Mouse (Mus musculus) hindbrain, embryonic 15.5 days (tissue): ENCODE data around the gene Aspn. TPM values are rescaled to one million over a fixed set of nuclear protein-coding genes. Genes with fewer than 3 reads are reported as not detected.
"Not testable (repeated sequence)": the region's sequence is repeated elsewhere in the genome, so short reads cannot be mapped to it uniquely, and the experiment has no call there.

Source experiments
- ATAC-seq: fragments of 200-750 bp; cut with Nextera tagmentation; 2 replicates; pipeline ENCODE4 v1.8.0; 2017; ENCODE audit warnings: low read depth, moderate number of reproducible peaks, moderate TSS enrichment; ENCODE audit not compliant: low FRiP score
- H3K27ac ChIP-seq: fragments of 300-500 bp; sonication (generic); replicated peaks from 2 replicates; pipeline ENCODE4 v1.5.1; 2015; ENCODE audit warnings: mild to moderate bottlenecking, inconsistent platforms
- H3K27me3 ChIP-seq: fragments of 300-500 bp; sonication (generic); 2 replicates; pipeline ENCODE4 v1.6.1; 2015; ENCODE audit warnings: control low read depth, inconsistent platforms
- H3K36me3 ChIP-seq: fragments of 300-500 bp; sonication (generic); 2 replicates; pipeline ENCODE4 v1.6.1; 2015; ENCODE audit warnings: control low read depth, inconsistent platforms
- H3K4me1 ChIP-seq: fragments of 300-500 bp; sonication (generic); replicated peaks from 2 replicates; pipeline ENCODE4 v1.6.1; 2015; ENCODE audit warnings: control low read depth, inconsistent platforms
- H3K4me2 ChIP-seq: fragments of 300-500 bp; sonication (generic); 2 replicates; pipeline ENCODE4 v1.6.1; 2015; ENCODE audit warnings: moderate library complexity, mild to moderate bottlenecking, inconsistent platforms
- H3K4me3 ChIP-seq: fragments of 300-500 bp; sonication (generic); 2 replicates; pipeline ENCODE4 v1.5.1; 2015; ENCODE audit warnings: mild to moderate bottlenecking, inconsistent platforms
- H3K9ac ChIP-seq: fragments of 300-500 bp; sonication (generic); 2 replicates; pipeline ENCODE4 v1.6.1; 2015; ENCODE audit warnings: inconsistent platforms
- H3K9me3 ChIP-seq: fragments of 300-500 bp; sonication (generic); 2 replicates; pipeline ENCODE4 v1.6.1; 2016; ENCODE audit warnings: control low read depth, inconsistent platforms
- WGBS: fragments of 180-500 bp; shearing (Covaris S2); methylation state at CpG from one replicate; pipeline ENCODE4 v1.1.7; 2015; 5-methylcytosine and 5-hydroxymethylcytosine counted together
- polyA plus RNA-seq: library from polyadenylated mRNA; unstranded; fragments of >200 nt; fragmentation: Nextera tagmentation; extraction: Ambion mirVana; gene quantifications from 2 replicates; pipeline ENCODE4 v1.2.1, GENCODE M21; 2015

The Aspn gene
- polyA plus RNA-seq, 1 experiment from 2014 or later, result 0.70 TPM

DNA sequence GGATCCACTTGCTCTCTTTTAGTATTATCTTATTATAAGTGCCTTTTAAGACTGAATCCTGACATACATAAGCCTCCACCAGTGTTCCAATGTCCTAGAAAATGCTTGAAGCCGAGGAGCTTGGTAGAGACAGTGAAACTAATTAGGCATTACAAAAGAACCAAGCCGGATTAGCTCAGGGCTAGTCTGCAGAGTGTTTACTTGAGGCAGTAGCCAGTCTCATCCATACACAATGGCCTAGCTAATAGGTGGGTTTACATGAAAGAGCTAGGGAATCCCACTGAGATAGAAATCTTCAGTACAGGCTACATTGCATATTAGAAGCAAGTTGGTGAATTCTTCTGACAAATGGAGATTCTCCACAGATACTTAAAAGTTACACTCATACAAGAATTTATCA lies 58.3 kb downstream of the Aspn start:
- WGBS, result 53% methylated on average over 2 of the region's 2 CpGs
- not testable (repeated sequence) for H3K4me1 ChIP-seq

GRCm38 (mm10) chr13:49603603-49604002 lies 59.4 kb downstream of the Aspn start:
- Histone ChIP-seq H3K27me3 (no peaks in the 10 kb centered on the region), H3K9me3 (no peaks in the 10 kb centered on the region), H3K36me3 (no peaks in the 10 kb centered on the region), H3K9ac (no peak overlapping the region), H3K27ac (no peak overlapping the region), H3K4me1 (no peaks in the 10 kb centered on the region), H3K4me3 (no peak overlapping the region), H3K4me2 (no peak overlapping the region)
- ATAC-seq, result no peak

More for the DNA sequence above, 58.3 kb downstream of the Aspn start:
- not testable (repeated sequence) for ATAC-seq, H3K4me3 ChIP-seq, H3K27ac ChIP-seq, H3K4me2 ChIP-seq, H3K9me3 ChIP-seq, H3K9ac ChIP-seq, H3K27me3 ChIP-seq, H3K36me3 ChIP-seq

- Histone ChIP-seq H3K27ac (no peak within 1 kb of the TSS), H3K9me3 (no peaks in the 10 kb centered on the region), H3K4me3 (no peak within 1 kb of the TSS), H3K36me3 (no peaks in the 10 kb centered on the region), H3K4me2 (no peak within 1 kb of the TSS), H3K9ac (no peak within 1 kb of the TSS), H3K4me1 (no peaks in the 10 kb centered on the region), H3K27me3 (no peaks in the 10 kb centered on the region)
- WGBS, result 82% methylated on average over 4 of the region's 4 CpGs
- no peak for ATAC-seq
Measured at GRCm38 (mm10) chr13:49607714-49608113, 63.5 kb downstream of the Aspn start, which contains the start of gene Ogn. Gene Ogn, plus strand, starts transcription at chr13:49608046.

DNA sequence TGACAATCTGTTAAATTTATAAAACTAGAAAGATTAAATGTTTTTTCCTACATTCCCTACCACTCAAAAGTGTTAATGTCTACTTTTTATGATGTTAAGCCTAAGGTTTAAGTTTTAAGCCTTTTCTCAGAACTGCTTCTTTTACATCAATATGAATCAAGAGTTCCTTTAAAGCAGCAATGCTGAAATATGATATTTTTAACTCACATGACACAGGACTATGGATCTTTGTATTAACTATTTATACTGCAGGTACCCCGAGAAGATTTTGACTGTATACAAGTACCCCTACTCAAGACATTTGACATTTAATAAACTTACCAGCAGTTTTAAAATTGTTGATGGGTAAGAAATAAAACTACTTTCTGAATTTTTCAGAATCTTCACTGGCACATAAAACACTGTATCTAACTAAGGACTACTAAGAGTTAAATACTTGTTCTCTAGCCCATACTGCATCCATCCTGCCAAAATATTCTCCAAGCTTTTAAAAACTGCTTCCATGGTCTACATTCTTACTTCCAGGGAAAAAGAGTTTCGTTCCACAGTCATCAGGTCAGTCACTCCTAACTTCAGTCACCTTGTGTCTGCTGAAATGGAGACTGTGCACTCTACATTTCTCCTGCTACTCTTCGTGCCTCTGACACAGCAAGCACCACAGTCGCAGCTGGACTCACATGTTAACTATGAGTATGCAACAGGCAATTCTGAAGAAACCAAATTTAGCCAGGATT lies 64.5 kb downstream of the Aspn start:
- Histone ChIP-seq H3K27me3 (no peaks in the 10 kb centered on the region), H3K9ac (no peak overlapping the region), H3K4me3 (no peak overlapping the region), H3K4me1 (no peaks in the 10 kb centered on the region), H3K27ac (no peak overlapping the region), H3K4me2 (no peak overlapping the region), H3K9me3 (no peaks in the 10 kb centered on the region), H3K36me3 (no peaks in the 10 kb centered on the region)
- no peak for ATAC-seq
- WGBS, result 82% methylated on average over 4 of the region's 4 CpGs

GRCm38 (mm10) chr13:49617021-49617420 lies 72.8 kb downstream of the Aspn start:
- no peaks in the 10 kb centered on the region for H3K27me3 ChIP-seq
- no peak overlapping the region for H3K4me3 ChIP-seq
- ATAC-seq, result no peak
- no peaks in the 10 kb centered on the region for H3K9me3 ChIP-seq
- H3K9ac ChIP-seq, result no peak overlapping the region
- no peak overlapping the region for H3K4me2 ChIP-seq
- 94% methylated on average over 3 of the region's 3 CpGs for WGBS
- no peak overlapping the region for H3K27ac ChIP-seq
- H3K4me1 ChIP-seq, result no peaks in the 10 kb centered on the region
- no peaks in the 10 kb centered on the region for H3K36me3 ChIP-seq

Other genes with a start within 250 kb of the Aspn start
- 1.6 and 1.9 TPM in 2 replicates for gene Fgd3, start 224.1 kb upstream of the Aspn start, polyA plus RNA-seq
- gene Bicd2, start 202.9 kb upstream of the Aspn start, polyA plus RNA-seq, result 28.7 and 28.9 TPM in 2 replicates
- gene Ippk, start 123.2 kb upstream of the Aspn start, polyA plus RNA-seq, result 12.3 and 13.2 TPM in 2 replicates
- 0.30 and 0.39 TPM in 2 replicates for gene Tes3-ps, start 51.1 kb upstream of the Aspn start, polyA plus RNA-seq
- 2.6 and 2.7 TPM in 2 replicates for gene Ecm2, start 39.6 kb upstream of the Aspn start, polyA plus RNA-seq
- 0.54 and 0.88 TPM in 2 replicates for gene Omd, start 38.0 kb downstream of the Aspn start, polyA plus RNA-seq
- gene Ogn, start 63.6 kb downstream of the Aspn start, polyA plus RNA-seq, result 9.8 and 13.6 TPM in 2 replicates
- gene Cenpp, start 108.3 kb downstream of the Aspn start, polyA plus RNA-seq, result 7.1 and 8.5 TPM in 2 replicates
- 15.0 and 16.8 TPM in 2 replicates for gene Nol8, start 108.6 kb downstream of the Aspn start, polyA plus RNA-seq
- 49.9 and 52.3 TPM in 2 replicates for gene Iars, start 137.7 kb downstream of the Aspn start, polyA plus RNA-seq